Mouse (Mus musculus) right cerebral cortex, postnatal 4 days (tissue): ENCODE results near the gene Hoxc8.

Experiments used
- DNase-seq: peaks from one replicate; pipeline ENCODE4 v3.0.0-alpha.2; 2022

Gene Hoxc8

DNA sequence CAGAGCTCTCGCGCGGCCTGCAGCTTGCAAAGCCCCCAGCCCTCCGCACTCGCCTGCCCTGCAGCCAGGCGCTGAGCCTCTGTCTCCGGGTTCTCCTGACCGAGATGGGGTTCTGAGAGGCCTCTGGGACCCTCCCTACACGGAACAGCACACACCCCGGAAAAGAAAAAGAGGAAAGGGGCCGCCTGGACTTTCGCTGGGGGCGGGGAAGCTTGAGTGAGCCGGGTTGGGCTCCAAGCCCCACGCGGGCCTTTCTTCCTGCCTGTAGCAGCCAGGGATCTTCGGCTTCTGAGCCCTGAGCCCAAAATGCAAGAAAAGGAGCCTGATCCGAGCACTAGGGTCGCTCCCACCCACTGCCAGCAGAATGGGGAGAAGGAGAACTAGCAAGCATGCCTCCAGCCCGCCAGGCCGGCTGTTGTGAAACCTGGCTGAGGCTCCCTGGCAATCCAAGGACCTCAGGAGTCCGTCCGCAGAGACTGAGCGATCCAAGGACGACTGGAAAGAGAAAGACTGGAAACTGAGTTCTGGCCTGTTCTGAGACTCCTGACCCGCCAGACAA lies 21.6 kb downstream of the Hoxc8 start:
- DNase-seq = no peak

DNA sequence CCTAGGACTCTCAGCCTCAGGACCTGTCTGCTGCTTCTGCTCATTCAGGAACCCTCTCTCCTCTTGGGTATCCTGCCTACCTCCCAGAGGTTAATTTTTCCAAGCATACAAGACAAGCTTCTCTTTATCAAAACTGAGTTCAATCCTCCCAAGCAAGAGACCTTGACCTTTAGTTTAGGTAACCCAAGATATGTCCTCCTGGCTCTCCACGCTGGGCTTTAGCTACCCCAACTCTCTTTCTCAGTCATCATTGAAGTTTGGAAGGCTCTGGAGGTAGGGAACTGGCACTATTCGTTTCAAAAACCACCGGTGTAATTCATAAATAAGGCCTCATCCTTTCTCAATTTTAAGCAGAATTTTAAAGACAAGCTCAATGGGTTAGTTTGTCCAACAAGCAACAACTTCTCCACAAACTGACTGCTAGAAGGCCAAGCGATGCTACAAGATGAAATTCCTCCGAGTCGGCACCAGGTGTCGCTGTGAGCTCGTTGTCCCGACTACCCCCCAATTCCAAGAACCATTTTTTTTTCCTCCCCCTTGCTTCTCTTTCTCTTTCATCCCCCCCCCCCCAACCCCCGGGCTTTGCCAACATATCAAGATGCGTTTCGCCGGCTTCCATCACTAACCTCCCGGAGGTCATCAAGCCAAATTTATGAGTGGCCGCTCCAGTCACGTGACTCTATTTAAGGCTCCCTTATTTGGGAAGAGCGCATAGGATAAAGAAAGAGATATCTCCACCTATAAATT lies 23.0 kb downstream of the Hoxc8 start:
- peak; percentile 70 for DNase-seq

DNA sequence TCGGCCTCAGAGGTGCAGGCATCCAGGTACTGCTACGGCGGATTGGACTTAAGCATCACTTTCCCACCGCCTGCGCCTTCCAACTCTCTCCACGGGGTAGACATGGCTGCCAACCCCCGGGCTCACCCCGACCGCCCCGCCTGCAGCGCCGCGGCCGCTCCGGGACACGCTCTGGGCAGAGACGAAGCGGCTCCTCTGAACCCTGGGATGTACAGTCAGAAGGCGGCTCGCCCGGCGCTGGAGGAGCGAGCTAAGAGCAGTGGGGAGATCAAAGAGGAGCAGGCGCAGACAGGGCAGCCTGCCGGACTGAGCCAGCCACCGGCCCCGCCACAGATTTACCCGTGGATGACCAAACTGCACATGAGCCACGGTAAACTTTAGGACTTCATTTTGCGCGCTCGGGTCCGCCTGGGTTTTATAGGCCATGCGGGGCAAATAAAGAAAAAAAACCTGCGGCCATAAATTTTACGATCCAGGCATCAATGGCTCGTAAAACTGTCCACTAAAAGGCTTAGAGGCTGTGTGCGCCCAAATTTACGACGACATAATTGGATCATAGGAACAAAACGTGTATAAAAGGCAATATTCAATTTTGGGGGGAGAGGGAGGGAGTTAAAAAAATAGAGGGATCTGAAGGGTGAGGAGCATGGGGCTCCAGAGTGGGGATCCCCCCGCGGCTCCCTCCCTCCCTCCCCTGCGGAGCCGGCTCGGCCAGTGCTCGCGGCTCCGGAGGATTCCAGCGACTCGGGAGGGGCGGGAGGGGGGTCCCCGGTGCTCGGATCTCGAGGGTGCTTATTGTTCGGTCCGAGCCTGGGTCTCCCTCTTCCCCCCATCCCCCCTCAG lies 24.0 kb downstream of the Hoxc8 start:
- DNase-seq = no peak

DNA sequence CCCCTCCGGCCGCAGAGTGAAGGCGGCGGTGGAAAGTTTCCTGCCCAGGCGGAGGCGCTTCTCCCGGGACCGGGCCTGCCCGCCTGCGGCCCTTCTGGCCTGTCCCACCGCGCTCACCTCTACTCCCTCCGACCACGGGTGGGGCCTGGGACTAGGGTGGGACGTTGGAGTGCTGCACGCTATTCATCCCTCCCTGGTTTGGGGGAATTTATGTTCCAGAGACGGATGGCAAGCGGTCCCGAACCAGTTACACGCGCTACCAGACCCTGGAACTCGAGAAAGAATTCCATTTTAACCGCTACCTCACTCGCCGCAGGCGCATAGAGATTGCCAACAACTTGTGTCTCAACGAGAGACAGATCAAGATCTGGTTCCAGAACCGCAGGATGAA lies 24.6 kb downstream of the Hoxc8 start:
- no peak for DNase-seq

DNA sequence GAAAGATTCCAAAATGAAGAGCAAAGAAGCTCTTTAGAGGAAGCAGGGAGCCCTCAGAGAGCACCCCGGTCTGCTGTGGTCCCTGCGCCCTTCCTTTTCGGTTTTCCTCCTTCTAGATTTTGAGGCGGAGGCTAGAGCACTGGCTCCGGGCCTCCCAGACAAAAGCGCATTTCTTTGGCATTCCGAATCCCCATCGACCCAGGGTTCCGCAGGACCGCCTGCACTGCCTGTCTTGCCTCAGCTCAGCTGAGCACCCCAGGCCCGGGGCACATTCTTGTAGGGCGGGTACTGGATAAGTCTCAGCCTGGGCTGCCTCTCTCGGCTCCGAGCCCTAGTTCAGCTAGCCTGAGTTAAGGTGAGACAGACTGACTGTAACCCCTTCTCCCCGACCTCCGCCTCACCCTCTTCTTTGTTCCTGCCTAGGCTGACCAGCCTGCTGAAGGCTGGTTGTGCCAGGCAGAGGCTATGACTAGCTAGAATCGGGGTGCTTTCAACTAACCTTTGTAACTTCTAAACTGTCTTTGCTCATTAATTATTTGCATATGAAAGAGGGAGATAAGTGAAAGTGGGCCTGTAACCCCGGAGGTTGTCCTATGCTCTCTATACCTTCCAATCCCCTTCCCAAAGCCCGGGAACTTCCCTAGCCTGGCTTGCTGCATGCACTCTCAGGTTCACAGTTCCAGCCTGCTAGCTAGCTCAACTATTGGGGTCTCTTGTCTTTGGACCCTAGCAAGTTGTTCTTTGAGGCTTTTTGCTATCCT lies 25.2 kb downstream of the Hoxc8 start:
- no peak for DNase-seq

DNA sequence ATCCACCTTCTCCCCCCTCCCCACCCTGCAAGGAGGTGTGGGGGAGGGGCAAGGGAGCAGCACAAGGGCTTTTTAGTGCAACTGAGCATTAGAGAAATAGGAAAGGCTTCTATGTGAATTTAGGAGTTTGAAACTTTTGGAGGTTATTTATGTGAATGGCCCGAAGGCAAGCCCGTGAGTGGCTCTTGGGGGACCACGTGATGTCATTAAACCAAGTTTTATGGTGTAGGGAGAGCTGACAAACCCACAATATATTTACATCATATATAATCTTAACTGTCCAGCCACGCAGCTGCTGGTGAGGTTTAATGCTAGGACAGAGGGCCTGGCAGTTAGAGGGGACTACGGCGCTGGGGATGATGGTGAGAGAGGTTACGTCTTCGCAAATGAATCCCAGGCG lies 28.2 kb downstream of the Hoxc8 start, which contains the start of gene Hoxc4:
TSS of gene Hoxc4 (plus strand) at position 299 of the 400 bp plus-strand sequence.
- DNase-seq = no peak

DNA sequence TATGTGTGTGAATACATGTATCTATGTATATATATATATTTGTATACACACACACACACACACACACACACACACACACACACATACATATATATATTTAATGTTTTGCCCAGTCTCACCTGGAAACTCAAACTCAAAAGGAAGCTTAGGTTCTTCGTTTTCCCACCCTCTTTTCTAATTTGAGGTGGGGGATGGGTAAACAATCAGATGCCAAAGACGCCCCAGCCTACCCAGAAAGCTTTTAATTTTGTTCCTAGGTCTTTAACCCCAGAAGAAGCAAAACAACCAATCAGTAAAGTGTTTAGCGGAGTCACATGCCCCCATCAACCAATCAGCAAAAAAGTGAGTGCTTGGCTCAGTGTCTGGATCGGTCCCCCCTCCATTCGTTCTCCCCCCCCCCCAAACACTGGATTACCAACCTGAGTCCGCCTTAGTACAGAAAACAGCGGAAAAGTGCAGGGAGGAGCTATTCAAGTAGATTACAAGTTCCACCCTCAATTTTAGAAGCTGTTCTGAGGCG lies 30.6 kb downstream of the Hoxc8 start:
- no peak for DNase-seq

DNA sequence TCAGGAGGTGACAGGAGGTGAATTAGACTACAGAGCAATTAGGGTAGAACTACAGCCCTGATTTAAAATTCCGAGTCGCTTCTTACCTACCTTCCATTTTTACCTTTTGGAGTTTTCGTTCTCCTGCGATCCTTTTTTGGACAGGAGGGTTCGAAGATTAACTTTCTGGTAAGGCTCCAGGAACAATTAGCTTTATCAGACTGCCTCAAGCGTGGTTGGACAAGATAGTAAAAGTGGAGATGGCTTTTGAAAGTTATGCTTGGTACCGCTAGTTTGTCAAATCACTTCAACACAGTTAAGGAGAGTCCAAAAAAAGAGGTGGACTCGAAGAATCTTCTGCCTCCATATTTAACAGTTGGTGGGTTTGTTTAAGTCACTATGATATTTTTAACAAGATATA lies 31.1 kb downstream of the Hoxc8 start:
- no peak for DNase-seq

DNA sequence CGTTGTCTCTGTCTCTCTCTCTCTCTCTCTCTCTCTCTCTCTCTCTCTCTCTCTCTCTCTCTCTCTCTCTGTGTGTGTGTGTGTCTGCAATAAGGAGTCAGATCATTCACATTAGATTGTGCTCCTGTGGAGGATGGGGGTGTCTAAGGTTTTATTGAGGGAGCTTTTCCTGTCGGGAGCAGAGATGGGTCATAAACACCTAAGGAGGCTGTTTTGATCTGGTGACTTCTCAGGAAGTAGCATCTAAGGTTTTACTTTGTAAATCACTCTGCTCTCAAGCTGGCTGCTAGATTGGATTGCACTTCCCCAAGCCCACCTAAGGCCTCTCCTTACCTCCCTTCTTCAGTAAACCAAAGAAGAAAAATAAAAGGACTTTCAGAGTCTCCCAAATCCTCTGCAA lies 33.7 kb downstream of the Hoxc8 start:
- no peak for DNase-seq

DNA sequence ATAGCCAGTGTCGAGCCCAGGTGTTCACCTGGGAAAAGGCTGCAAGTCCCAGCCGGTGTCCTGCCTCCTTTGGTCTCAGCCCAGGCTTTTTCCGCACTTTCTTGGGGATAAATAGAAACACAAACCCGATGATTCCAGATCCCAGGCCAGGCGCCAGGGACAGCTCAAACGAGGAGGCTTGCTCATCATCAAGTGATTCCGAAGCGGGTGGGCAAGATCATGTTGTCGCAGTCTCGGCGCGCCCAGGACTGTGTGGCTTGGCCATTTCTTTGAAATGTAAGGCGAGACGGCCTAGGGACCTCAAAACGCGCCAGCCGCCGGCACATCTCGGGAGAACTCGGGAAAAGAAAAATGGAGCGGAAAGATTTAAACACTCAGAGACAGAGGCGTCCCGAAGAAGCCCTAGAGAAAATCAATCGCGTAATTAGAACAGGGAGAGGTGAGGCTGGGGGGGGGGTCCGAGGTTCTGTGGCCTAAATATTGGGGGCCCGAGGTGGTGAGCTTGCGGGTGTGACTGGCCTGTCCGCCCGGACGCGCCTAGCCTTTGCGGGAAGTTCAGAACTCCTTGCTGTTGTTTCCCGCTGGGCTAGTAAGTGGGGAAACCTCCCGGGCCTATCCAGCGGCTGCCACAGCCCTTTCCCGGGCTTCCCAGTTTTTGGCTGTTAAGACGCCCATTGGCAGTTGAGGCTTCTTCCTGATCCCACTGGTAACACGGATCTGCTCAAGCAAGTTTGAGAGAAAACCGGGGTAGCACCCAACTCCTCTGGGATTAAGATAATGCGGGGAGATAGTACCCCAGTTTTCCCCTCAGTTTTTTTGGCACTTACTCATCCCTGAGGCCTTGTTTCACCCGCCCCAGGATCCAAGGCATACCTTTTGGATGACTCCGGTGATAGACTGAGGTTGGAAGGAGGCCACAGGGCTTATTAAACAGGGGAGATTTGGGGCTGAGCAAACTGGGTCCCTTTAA lies 37.1 kb downstream of the Hoxc8 start:
- no peak for DNase-seq

DNA sequence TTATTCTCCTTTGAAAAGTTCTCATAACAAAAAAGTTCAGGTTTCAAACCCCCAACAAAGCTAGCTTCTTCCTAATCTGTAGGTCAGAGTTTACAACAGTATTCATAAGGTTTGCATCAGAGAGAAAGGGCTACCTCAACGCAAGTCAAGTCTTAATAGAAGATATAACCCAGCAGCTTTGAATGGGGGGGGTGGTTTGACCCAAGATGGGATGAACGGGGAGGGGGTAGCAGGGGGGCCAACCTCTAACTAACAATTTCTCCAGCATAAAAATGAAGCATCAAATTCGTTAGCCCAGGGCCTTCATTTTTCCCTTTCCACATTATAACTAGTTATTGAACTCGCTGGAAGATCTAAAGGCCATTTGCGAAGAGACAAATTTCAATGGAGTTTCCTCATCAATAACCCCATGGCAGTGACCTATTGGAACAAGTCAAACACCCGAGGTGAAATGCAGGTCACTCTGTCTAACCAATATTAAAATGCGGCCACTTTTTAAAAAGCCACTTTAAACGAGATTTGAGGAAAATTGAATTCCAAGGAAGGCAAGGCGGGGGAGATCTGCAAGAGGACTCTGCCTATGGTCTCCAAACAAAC lies 38.6 kb downstream of the Hoxc8 start:
- no peak for DNase-seq

DNA sequence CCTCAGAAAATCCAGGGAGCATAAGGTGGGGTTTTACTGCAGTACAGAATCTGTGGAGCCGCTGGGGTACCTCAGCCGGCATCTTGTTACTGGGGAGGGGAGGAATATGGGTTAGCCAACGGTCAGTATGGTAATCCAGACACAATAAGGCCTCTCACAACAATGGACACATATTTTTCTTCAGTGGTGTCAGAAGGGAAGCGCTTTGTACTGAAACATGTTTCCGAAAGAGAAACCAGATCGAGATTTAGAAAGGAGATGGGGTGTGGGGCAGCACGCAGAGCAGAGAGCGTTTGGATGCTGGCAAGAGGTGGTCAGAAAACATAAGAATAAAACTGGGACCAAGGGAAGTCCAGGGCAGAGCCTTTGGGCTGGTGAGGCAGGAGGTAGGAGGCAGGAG lies 39.7 kb downstream of the Hoxc8 start:
- DNase-seq = no peak

DNA sequence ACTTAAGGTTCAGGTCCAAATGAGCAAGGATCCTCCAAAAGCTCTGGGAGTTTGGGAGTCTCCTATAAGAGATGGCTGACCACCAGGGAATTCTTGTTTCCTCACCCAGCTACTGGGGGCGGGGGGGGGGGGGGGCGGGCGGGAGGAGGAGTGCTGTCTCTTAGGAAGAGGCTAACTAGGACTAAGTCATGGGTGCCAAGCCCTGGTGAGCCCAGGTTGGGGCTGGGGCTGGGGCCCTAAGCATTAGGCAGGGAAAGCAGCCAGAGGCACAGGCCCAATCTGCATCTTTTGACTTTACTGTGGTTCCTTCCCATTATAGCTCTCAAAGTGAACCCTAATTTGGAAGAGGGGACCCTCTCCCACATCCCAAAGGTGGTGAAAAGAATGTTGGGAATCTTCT lies 41.8 kb downstream of the Hoxc8 start:
- no peak for DNase-seq

DNA sequence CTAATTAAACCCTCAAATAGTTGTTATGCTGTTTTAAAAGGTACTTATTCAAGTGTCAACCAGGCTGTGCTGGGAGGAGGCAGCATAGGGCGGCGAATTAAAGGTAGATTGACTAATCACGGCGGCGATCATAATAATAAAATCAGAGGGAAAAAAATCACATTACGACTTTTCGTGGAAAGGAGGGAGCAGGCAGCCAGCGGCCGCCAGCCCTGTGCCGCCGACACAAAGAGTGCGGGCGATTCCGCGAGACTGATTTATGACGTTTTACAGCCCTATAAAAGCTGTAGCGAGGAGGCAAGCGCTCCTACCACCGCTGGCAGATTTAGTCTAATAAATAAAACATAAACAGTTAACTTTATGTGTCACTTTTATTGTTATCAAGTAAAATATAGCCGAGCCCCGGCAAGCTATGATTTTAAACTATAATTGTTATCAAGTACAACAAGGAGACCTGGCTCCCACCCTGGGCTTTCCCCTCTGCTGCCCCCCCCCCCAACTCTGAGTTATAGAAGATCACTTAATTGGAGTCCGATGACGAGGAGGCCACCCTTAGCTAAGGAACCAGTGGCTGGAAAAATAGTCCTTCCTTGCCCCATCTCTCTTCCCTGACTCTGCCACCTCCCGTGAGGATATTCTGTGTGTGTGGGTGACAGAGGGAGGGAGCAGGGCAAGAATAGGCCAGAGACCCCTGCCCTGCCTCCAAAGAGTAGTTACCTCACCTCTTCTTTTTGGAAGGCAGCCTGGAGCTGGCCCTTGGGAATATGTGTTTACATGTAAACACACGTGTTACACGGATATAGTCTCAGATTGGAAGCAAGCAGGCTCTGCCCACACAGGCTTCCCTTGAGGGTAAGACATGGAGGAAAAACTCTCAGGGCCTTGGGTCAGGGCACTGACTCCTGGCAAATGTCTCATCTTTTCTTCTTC lies 42.5 kb downstream of the Hoxc8 start:
- no peak for DNase-seq

DNA sequence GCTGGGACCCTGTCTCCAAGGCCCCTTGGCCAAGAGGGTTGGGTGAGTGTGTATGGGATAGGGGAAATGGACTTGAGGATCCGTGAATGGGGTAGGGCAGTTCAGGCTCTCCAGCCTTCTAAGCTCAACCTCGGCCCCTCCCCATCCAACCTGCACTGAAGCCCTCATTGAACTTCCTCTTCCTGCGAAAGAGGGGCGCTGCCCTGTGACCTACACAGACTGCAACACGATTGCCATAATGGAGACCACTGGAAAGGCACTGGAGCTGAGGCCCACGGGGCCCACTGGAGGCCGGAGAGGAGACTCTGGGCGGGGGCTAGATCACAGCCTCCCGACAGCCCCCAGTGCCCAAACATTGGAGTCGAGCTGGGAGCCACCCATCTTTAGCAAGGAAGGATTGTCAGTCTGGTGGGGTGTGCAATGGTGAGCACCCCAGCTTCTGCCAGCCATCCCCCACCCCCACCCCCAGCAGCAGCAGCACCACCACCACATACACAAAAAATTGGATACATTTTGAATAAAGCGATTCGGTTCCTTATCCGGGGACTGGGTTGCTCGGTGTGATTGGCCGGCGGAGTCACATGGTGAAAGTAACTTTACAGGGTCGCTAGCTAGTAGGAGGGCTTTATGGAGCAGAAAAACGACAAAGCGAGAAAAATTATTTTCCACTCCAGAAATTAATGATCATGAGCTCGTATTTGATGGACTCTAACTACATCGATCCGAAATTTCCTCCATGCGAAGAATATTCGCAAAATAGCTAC lies 43.8 kb downstream of the Hoxc8 start:
- no peak for DNase-seq

DNA sequence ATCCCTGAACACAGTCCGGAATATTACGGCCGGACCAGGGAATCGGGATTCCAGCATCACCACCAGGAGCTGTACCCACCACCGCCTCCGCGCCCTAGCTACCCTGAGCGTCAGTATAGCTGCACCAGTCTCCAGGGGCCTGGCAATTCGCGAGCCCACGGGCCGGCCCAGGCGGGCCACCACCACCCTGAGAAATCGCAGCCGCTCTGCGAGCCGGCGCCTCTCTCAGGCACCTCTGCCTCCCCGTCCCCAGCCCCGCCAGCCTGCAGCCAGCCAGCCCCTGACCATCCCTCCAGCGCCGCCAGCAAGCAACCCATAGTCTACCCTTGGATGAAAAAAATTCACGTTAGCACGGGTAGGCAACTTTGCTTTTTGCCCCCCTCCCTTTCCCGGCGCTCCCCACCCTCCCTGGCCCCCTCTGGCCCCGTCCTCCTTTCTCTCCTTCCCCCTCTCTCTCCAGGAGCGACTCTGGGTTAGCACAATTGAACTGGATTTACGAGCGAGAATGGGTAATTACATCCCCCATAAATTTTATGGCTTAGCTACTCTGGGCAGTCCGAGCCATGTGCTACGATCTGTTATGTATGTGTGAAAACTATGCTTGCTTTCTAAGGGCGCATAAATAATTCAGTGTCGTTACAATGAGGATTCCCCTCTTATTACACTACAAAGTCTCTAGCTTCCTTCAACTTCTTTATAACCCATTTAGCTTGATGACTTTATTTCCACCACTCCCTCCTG lies 44.6 kb downstream of the Hoxc8 start:
- DNase-seq = no peak

DNA sequence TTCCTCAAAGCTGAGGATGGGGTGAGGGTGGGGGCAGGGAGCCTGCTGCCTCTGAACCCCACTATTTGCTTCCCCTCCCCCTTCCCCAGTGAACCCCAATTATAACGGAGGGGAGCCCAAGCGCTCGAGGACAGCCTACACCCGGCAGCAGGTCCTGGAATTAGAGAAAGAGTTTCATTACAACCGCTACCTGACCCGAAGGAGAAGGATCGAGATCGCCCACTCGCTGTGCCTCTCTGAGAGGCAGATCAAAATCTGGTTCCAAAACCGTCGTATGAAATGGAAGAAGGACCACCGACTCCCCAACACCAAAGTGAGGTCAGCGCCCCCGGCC lies 45.1 kb downstream of the Hoxc8 start:
- DNase-seq = no peak

DNA sequence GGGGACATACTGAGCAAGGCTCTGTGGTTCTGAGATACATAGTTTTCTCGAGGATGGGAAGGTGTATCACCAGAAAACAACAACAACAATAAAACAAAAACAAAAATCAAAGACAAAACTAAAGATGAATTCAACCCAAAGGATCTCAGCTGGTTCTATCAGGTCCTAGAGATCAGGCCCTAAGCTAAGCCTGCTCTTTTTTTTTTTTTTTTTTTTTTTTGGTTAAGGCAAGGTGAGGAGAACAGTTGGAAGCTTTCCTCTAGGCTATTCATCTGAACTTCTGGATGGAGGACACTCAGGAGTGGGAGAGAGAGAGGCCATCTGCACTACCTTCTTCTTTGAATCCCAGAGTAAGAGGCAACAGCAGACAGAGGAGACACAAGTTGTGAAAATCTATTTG lies 47.2 kb downstream of the Hoxc8 start:
- DNase-seq = no peak
